Mouse (Mus musculus): ENCODE data around the gene Smad3. TPM values are rescaled to one million over a fixed set of nuclear protein-coding genes. Genes with fewer than 3 reads are reported as not detected.

Gene Smad3
- polyA plus RNA-seq, 1 experiment: 6.1 TPM

DNA sequence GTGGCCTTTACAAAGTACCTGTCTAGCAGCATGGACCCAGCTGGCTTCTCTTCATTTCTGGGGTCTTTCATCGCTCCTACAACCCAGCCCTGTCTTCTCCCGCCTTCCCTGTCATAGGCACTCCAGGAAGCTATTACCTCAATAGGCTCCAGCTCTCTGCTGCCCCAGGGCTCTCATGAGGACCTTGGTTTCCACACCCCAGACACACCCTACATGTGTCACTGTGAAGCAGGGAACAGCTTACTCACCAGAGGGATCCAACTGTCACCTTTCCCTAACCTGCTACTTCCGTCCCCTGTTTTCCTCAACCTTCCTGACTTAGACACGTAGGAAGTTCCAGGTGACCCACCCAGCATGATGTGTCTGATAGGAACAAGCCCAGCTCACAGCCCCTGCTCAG lies 97.7 kb downstream of the Smad3 start:
- Histone ChIP-seq H3K27me3 (ENCODE audit: control insufficient read depth, insufficient read depth, low read length) (no peaks in the 10 kb centered on the region), H3K36me3 (ENCODE audit: control insufficient read depth, insufficient read depth, low read length) (no peaks in the 10 kb centered on the region), H3K4me3 (ENCODE audit: control insufficient read depth, low read depth, low read length) (no peak overlapping the region), H3K27ac (ENCODE audit: control insufficient read depth, insufficient read depth, low read depth, low read length) (no peak overlapping the region), H3K4me1 (ENCODE audit: control insufficient read depth, insufficient read depth, low read length) (peaks cover 6% of the 10 kb centered on the region)
- TF ChIP-seq CTCF (IDR thresholded peaks at IDR 0.05; ENCODE audit: control insufficient read depth, insufficient read depth, insufficient replicate concordance, low read depth, low read length): no peak
- TF ChIP-seq POLR2A (IDR thresholded peaks at IDR 0.05; ENCODE audit: control insufficient read depth, low read depth, low read length): no peak

DNA sequence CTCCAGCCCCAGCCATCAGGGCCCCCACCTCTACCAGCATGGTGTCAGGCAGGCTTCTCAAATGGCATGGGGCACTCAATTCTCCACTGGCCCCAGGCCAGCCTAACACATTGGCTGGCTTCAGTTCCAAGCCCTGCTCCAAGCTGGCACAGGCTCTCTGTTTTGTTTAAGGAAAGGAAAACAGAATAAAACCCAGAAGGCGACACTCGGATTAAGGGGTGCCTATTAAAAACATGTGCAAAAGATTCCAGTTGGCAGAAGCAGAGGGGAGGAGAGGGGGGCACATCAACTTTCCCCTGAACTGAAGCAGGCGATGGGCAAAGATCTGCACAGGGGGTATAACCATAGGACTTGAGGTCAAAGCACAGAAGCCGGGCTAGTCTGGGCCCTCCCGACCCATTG lies 98.8 kb downstream of the Smad3 start:
- no peaks in the 10 kb centered on the region for H3K27me3 ChIP-seq (ENCODE audit: control insufficient read depth, insufficient read depth, low read length)
- no peaks in the 10 kb centered on the region for H3K36me3 ChIP-seq (ENCODE audit: control insufficient read depth, insufficient read depth, low read length)
- no peak overlapping the region for H3K27ac ChIP-seq (ENCODE audit: control insufficient read depth, insufficient read depth, low read depth, low read length)
- H3K4me1 ChIP-seq (ENCODE audit: control insufficient read depth, insufficient read depth, low read length): peaks cover 6% of the 10 kb centered on the region
- H3K4me3 ChIP-seq (ENCODE audit: control insufficient read depth, low read depth, low read length): no peak overlapping the region
- TF ChIP-seq CTCF (IDR thresholded peaks at IDR 0.05; ENCODE audit: control insufficient read depth, insufficient read depth, insufficient replicate concordance, low read depth, low read length) (no peak), POLR2A (IDR thresholded peaks at IDR 0.05; ENCODE audit: control insufficient read depth, low read depth, low read length) (no peak)

DNA sequence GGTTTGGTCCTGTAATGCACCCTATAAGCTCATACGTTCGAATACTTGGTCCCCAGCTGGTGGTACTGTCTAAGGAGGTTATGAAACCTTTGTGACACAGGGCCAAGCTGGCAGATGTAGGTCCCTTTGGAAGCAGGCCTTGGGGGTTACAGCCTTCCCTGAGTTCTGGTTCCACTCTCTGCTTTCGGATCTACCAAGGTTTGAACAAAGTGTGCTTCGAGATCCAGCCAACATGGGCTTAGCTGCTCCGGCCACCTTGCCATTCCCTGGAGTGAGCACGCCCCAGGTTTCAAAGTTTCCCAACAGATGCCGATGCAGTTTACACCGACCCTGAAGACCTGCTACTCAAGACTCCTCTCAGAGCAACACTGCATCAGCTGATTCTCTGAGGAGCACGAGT lies 99.4 kb downstream of the Smad3 start:
- no peaks in the 10 kb centered on the region for H3K27me3 ChIP-seq (ENCODE audit: control insufficient read depth, insufficient read depth, low read length)
- H3K4me1 ChIP-seq (ENCODE audit: control insufficient read depth, insufficient read depth, low read length): peaks cover 6% of the 10 kb centered on the region
- no peak overlapping the region for H3K27ac ChIP-seq (ENCODE audit: control insufficient read depth, insufficient read depth, low read depth, low read length)
- no peak overlapping the region for H3K4me3 ChIP-seq (ENCODE audit: control insufficient read depth, low read depth, low read length)
- H3K36me3 ChIP-seq (ENCODE audit: control insufficient read depth, insufficient read depth, low read length): no peaks in the 10 kb centered on the region
- TF ChIP-seq POLR2A (IDR thresholded peaks at IDR 0.05; ENCODE audit: control insufficient read depth, low read depth, low read length) (no peak), CTCF (IDR thresholded peaks at IDR 0.05; ENCODE audit: control insufficient read depth, insufficient read depth, insufficient replicate concordance, low read depth, low read length) (no peak)

DNA sequence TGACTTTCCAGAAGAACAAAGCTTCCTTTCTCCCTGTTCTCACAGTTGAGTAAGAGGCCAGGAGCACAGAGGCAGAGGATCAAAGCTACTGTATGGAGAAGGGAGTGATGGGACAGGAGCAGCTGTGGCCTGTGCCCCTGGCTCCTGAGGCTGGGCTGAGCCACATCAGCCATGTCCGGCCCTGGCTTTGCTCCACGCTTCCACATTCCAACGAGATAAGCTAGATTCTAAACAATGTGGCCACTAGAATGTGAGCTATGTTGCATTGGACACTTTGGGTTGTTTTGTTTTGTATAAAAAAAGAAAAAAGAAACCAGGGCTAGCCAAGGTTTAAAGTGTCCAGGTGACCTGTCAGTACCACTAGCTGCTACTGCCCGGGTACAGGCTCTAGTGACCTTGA lies 100.6 kb downstream of the Smad3 start:
- Histone ChIP-seq H3K4me3 (ENCODE audit: control insufficient read depth, low read depth, low read length) (no peak overlapping the region), H3K36me3 (ENCODE audit: control insufficient read depth, insufficient read depth, low read length) (no peaks in the 10 kb centered on the region), H3K27me3 (ENCODE audit: control insufficient read depth, insufficient read depth, low read length) (no peaks in the 10 kb centered on the region), H3K27ac (ENCODE audit: control insufficient read depth, insufficient read depth, low read depth, low read length) (0 out of 2 replicates have a peak overlapping the region, but pooled peaks have one; percentile 10), H3K4me1 (ENCODE audit: control insufficient read depth, insufficient read depth, low read length) (peaks cover 6% of the 10 kb centered on the region)
- TF ChIP-seq POLR2A (IDR thresholded peaks at IDR 0.05; ENCODE audit: control insufficient read depth, low read depth, low read length) (no peak), CTCF (IDR thresholded peaks at IDR 0.05; ENCODE audit: control insufficient read depth, insufficient read depth, insufficient replicate concordance, low read depth, low read length) (no peak)

DNA sequence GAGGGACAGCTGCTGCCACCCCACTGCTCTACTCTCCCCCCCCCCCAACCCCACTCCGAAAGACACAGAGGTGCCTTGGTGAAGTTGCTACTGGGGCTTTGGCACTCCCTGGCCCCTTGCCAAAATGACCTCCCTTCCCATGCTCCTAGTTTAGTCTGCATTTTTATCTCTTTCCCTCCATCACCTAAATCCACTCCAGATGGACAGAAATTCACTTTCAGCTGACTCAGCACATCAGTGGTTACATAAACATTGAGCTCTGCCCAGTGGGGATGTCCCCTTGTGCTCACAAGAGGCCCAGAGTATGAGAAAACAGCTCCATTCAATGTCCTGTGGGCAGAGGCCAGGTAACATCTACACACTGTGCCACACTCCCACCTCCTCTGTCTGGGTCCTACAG lies 102.7 kb downstream of the Smad3 start:
- Histone ChIP-seq H3K36me3 (ENCODE audit: control insufficient read depth, insufficient read depth, low read length) (no peaks in the 10 kb centered on the region), H3K27ac (ENCODE audit: control insufficient read depth, insufficient read depth, low read depth, low read length) (no peak overlapping the region)

DNA sequence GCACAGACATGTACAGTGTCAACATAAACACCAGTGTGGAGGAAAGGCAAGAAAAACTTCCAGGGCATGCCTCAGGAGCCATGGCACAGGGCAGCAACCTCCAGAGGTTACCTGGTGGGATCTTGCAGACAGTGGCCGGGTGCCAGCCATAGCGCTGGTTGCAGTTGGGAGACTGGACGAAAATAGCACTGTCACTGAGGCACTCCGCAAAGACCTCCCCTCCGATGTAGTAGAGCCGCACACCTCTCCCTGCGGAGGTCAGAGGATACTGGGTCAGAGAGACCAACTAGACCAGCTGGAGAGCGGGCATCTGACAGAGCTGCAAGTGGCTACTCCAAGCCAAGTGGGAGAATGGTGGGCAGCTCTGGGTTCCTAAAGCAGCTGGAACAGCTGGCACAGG lies 103.2 kb downstream of the Smad3 start:
- H3K4me3 ChIP-seq (ENCODE audit: control insufficient read depth, low read depth, low read length): no peak overlapping the region
- no peaks in the 10 kb centered on the region for H3K36me3 ChIP-seq (ENCODE audit: control insufficient read depth, insufficient read depth, low read length)
- TF ChIP-seq CTCF (IDR thresholded peaks at IDR 0.05; ENCODE audit: control insufficient read depth, insufficient read depth, insufficient replicate concordance, low read depth, low read length): no peak
- peaks cover 6% of the 10 kb centered on the region for H3K4me1 ChIP-seq (ENCODE audit: control insufficient read depth, insufficient read depth, low read length)
- H3K27me3 ChIP-seq (ENCODE audit: control insufficient read depth, insufficient read depth, low read length): no peaks in the 10 kb centered on the region
- H3K27ac ChIP-seq (ENCODE audit: control insufficient read depth, insufficient read depth, low read depth, low read length): no peak overlapping the region

More for the DNA sequence above, 102.7 kb downstream of the Smad3 start:
- Histone ChIP-seq H3K27me3 (ENCODE audit: control insufficient read depth, insufficient read depth, low read length) (no peaks in the 10 kb centered on the region), H3K4me3 (ENCODE audit: control insufficient read depth, low read depth, low read length) (no peak overlapping the region), H3K4me1 (ENCODE audit: control insufficient read depth, insufficient read depth, low read length) (peaks cover 6% of the 10 kb centered on the region)
- TF ChIP-seq CTCF (IDR thresholded peaks at IDR 0.05; ENCODE audit: control insufficient read depth, insufficient read depth, insufficient replicate concordance, low read depth, low read length): no peak
- no peak for TF ChIP-seq POLR2A (IDR thresholded peaks at IDR 0.05; ENCODE audit: control insufficient read depth, low read depth, low read length)

DNA sequence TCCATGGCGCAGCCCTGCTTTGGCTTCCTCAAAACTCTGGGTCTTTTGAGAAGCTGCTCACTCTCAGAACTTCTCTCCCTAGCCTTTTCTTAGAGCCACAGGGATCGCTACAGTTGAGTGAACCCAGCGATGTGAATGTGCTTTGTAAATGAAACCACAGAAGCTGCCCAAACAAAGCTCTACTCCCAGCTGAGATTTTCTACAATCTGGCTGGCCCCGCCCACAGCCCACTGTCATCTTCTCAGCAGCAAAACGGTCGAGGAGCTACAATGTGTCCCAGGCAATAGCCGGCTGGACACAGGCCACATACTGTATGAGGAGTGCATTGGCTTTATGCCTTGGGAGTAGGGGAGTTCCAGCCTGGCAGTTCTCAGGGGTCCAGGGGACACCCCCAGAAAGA lies 104.1 kb downstream of the Smad3 start:
- Histone ChIP-seq H3K4me3 (ENCODE audit: control insufficient read depth, low read depth, low read length) (no peak overlapping the region), H3K4me1 (ENCODE audit: control insufficient read depth, insufficient read depth, low read length) (peaks cover 6% of the 10 kb centered on the region), H3K27me3 (ENCODE audit: control insufficient read depth, insufficient read depth, low read length) (no peaks in the 10 kb centered on the region), H3K27ac (ENCODE audit: control insufficient read depth, insufficient read depth, low read depth, low read length) (peak overlapping the region; percentile 35; the same call in 1 of the 2 replicates), H3K36me3 (ENCODE audit: control insufficient read depth, insufficient read depth, low read length) (no peaks in the 10 kb centered on the region)
- TF ChIP-seq CTCF (IDR thresholded peaks at IDR 0.05; ENCODE audit: control insufficient read depth, insufficient read depth, insufficient replicate concordance, low read depth, low read length): no peak
- TF ChIP-seq POLR2A (IDR thresholded peaks at IDR 0.05; ENCODE audit: control insufficient read depth, low read depth, low read length): no peak

DNA sequence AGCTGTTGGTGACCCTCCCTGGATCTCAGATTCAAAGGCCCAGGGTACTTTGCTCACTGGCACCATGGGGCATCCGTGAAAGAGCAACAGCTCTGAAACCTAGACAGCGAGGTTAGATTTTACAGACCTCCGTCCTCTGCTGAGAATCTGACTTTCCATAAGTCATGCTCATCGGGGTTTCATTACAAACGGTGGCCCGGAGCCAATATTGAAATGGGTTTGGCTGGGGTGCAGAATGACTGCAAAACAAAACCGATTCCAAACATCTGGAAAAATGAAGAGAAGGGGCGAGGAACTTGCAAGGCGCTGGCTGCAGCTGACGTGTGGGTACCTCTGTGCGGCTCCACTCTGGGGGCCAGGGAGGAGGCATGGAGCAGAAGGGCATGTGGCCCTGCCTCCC lies 106.2 kb downstream of the Smad3 start:
- Histone ChIP-seq H3K4me1 (ENCODE audit: control insufficient read depth, insufficient read depth, low read length) (no peaks in the 10 kb centered on the region; the same call in 1 of the 2 replicates), H3K36me3 (ENCODE audit: control insufficient read depth, insufficient read depth, low read length) (no peaks in the 10 kb centered on the region), H3K27me3 (ENCODE audit: control insufficient read depth, insufficient read depth, low read length) (no peaks in the 10 kb centered on the region), H3K27ac (ENCODE audit: control insufficient read depth, insufficient read depth, low read depth, low read length) (no peak overlapping the region), H3K4me3 (ENCODE audit: control insufficient read depth, low read depth, low read length) (no peak overlapping the region)
- TF ChIP-seq POLR2A (IDR thresholded peaks at IDR 0.05; ENCODE audit: control insufficient read depth, low read depth, low read length) (no peak), CTCF (IDR thresholded peaks at IDR 0.05; ENCODE audit: control insufficient read depth, insufficient read depth, insufficient replicate concordance, low read depth, low read length) (no peak)
